Mouse (Mus musculus) small intestine, adult 2 months (tissue): Measurements from ENCODE around the gene Kcnh7. TPM values are rescaled to one million over a fixed set of nuclear protein-coding genes. Genes with fewer than 3 reads are reported as not detected.
A peak's percentile ranks its signal among the peaks of the same experiment; 100 is the strongest.

Source experiments
- H3K27ac ChIP-seq: fragments of 200-500 bp; 2 replicates; pipeline ENCODE4 v1.5.1; 2012; ENCODE audit warnings: low read depth, low read length, control low read depth, inconsistent platforms; ENCODE audit not compliant: insufficient read depth
- H3K27me3 ChIP-seq: fragments of 200-500 bp; 2 replicates; pipeline ENCODE4 v1.6.1; 2012; ENCODE audit warnings: mild to moderate bottlenecking, moderate library complexity, low read length, inconsistent platforms; ENCODE audit not compliant: control insufficient read depth, insufficient read depth
- H3K36me3 ChIP-seq: fragments of 200-500 bp; 2 replicates; pipeline ENCODE4 v1.6.1; 2012; ENCODE audit warnings: mild to moderate bottlenecking, low read length, control low read depth, inconsistent platforms; ENCODE audit not compliant: control insufficient read depth, insufficient read depth
- H3K4me1 ChIP-seq: fragments of 200-500 bp; 2 replicates; pipeline ENCODE4 v1.6.1; 2012; ENCODE audit warnings: low read length, inconsistent platforms, mixed read lengths; ENCODE audit not compliant: control insufficient read depth, insufficient read depth, insufficient read length
- H3K4me3 ChIP-seq: fragments of 200-500 bp; 2 replicates; pipeline ENCODE4 v1.5.1; 2012; ENCODE audit warnings: low read depth, mild to moderate bottlenecking, control low read depth, inconsistent platforms, low read length, moderate library complexity
- CTCF ChIP-seq: fragments of 200-500 bp; IDR thresholded peaks from 2 replicates; pipeline ENCODE4 v1.5.1; 2012; ENCODE audit warnings: low read depth, mild to moderate bottlenecking, control low read depth, inconsistent platforms, low read length, moderate library complexity, mixed read lengths; ENCODE audit not compliant: insufficient replicate concordance, insufficient read length; ENCODE audit errors: extremely low read depth
- POLR2A ChIP-seq: fragments of 200-500 bp; IDR thresholded peaks from 2 replicates; pipeline ENCODE4 v1.6.1; 2012; ENCODE audit warnings: low read depth, mild to moderate bottlenecking, control low read depth, inconsistent platforms, low read length, moderate library complexity
- WGBS: fragments of 180-500 bp; shearing (Covaris S2); methylation state at CpG from one replicate; pipeline ENCODE4 v1.1.7; 2018; 5-methylcytosine and 5-hydroxymethylcytosine counted together
- polyA plus RNA-seq: library from polyadenylated mRNA; depleted of rRNA; stranded (reverse); fragments of >200 nt; gene quantifications from 2 replicates; pipeline ENCODE4 v1.2.3, GENCODE M21; 2012

The Kcnh7 gene
- polyA plus RNA-seq, 1 experiment = not detected

GRCm38 (mm10) chr2:62664135-62664670 lies 519.9 kb downstream of the Kcnh7 start, which contains the start of gene Gca:
Gca (plus strand) TSS chr2:62664285.
- WGBS = under 1% methylated on average over 43 of the region's 43 CpGs
- no peaks in the 10 kb centered on the region for H3K36me3 ChIP-seq
- peak within 1 kb of the TSS; percentile 65 for H3K27ac ChIP-seq
- peak; percentile 81; the same call in 1 of the 2 replicates for TF ChIP-seq POLR2A
- TF ChIP-seq CTCF = no peak
- peaks cover 6% of the 10 kb centered on the region; the same call in 1 of the 2 replicates for H3K4me1 ChIP-seq
- H3K4me3 ChIP-seq = peak within 1 kb of the TSS; percentile 99
- no peaks in the 10 kb centered on the region for H3K27me3 ChIP-seq

- Histone ChIP-seq H3K27ac (no peak overlapping the region), H3K36me3 (no peaks in the 10 kb centered on the region), H3K4me3 (no peak overlapping the region), H3K4me1 (peaks cover 6% of the 10 kb centered on the region; the same call in 1 of the 2 replicates), H3K27me3 (no peaks in the 10 kb centered on the region)
- no peak for TF ChIP-seq POLR2A
- TF ChIP-seq CTCF = no peak
- WGBS = 90% methylated on average over 3 of the region's 3 CpGs
Measured at GRCm38 (mm10) chr2:62662560-62662959, 521.5 kb downstream of the Kcnh7 start.

- peak; percentile 29; the same call in 1 of the 2 replicates for TF ChIP-seq CTCF
- no peak for TF ChIP-seq POLR2A
- Histone ChIP-seq H3K4me1 (peaks cover 5% of the 10 kb centered on the region; the same call in 1 of the 2 replicates), H3K27me3 (no peaks in the 10 kb centered on the region), H3K27ac (no peak overlapping the region), H3K36me3 (no peaks in the 10 kb centered on the region), H3K4me3 (no peak overlapping the region)
- WGBS = 51% methylated on average over 6 of the region's 6 CpGs
Measured at GRCm38 (mm10) chr2:62660565-62660964, 523.5 kb downstream of the Kcnh7 start.

- no peak for TF ChIP-seq POLR2A
- no peak for TF ChIP-seq CTCF
- Histone ChIP-seq H3K27me3 (no peaks in the 10 kb centered on the region), H3K4me1 (no peaks in the 10 kb centered on the region), H3K27ac (no peak overlapping the region), H3K36me3 (no peaks in the 10 kb centered on the region), H3K4me3 (no peak overlapping the region)
- 79% methylated on average over 1 of the region's 1 CpGs for WGBS
Measured at GRCm38 (mm10) chr2:62656072-62656471, 528.0 kb downstream of the Kcnh7 start.

GRCm38 (mm10) chr2:62654519-62655338 lies 529.4 kb downstream of the Kcnh7 start:
- no peaks in the 10 kb centered on the region for H3K27me3 ChIP-seq
- TF ChIP-seq CTCF (peak; percentile 24; the same call in 1 of the 2 replicates), POLR2A (no peak)
- H3K27ac ChIP-seq = no peak overlapping the region
- whole genome bisulfite sequencing = 40% methylated on average over 7 of the region's 7 CpGs
- no peak overlapping the region for H3K4me3 ChIP-seq
- H3K36me3 ChIP-seq = no peaks in the 10 kb centered on the region
- no peaks in the 10 kb centered on the region for H3K4me1 ChIP-seq

GRCm38 (mm10) chr2:62652466-62652865 lies 531.6 kb downstream of the Kcnh7 start:
- H3K36me3 ChIP-seq = no peaks in the 10 kb centered on the region
- H3K27me3 ChIP-seq = no peaks in the 10 kb centered on the region
- no peak overlapping the region for H3K4me3 ChIP-seq
- H3K4me1 ChIP-seq = no peaks in the 10 kb centered on the region; the same call in 1 of the 2 replicates
- H3K27ac ChIP-seq = no peak overlapping the region
- 80% methylated on average over 4 of the region's 4 CpGs for WGBS
- TF ChIP-seq POLR2A (no peak), CTCF (no peak)

GRCm38 (mm10) chr2:62651890-62652289 lies 532.2 kb downstream of the Kcnh7 start:
- TF ChIP-seq CTCF (no peak), POLR2A (no peak)

More at GRCm38 (mm10) chr2:62651890-62652289, 532.2 kb downstream of the Kcnh7 start:
- Histone ChIP-seq H3K4me1 (no peaks in the 10 kb centered on the region; the same call in 1 of the 2 replicates), H3K27me3 (no peaks in the 10 kb centered on the region), H3K36me3 (no peaks in the 10 kb centered on the region), H3K27ac (no peak overlapping the region), H3K4me3 (no peak overlapping the region)
- 51% methylated on average over 4 of the region's 4 CpGs for WGBS
